Comparison of ENCODE assay signal across 10 mouse cellular contexts in genomic region chr12:108215090-108215489, GRCm38 (mm10). TPM values are rescaled to one million over a fixed set of nuclear protein-coding genes. Genes with fewer than 3 reads are reported as not detected.
DNase-seq lines count a peak whose midpoint lies in the region; ATAC-seq lines count a peak whose summit lies in the region.
"Had no signal": no experiment of that assay in that cellular context is flagged by ENCODE, and none has a peak within 500 bp of the region (broad histone marks: within the 10 kb centered on the region; RNA-seq: fewer than 3 reads in every experiment).

No protein-coding gene starts in this region.

- no peaks in the 10 kb centered on the region for H3K9me3 ChIP-seq in hindbrain, embryonic 10.5 days
- no peaks in the 10 kb centered on the region for H3K9me3 ChIP-seq in hindbrain, embryonic 11.5 days (ENCODE audit: control insufficient read depth, low read length)
- H3K9me3 ChIP-seq in hindbrain, embryonic 14.5 days (ENCODE audit: control insufficient read depth, low read length): no peaks in the 10 kb centered on the region
- H3K9me3 ChIP-seq: neural tube, embryonic 12.5 days had no signal

- no peak for ATAC-seq in cerebellum, adult (ENCODE audit: insufficient number of reproducible peaks, low FRiP score, low TSS enrichment)
- ATAC-seq in hindbrain, embryonic 11.5 days (ENCODE audit: low FRiP score): no peak
- no peak for ATAC-seq in hindbrain, embryonic 14.5 days (ENCODE audit: low FRiP score)
- ATAC-seq: liver, postnatal 0 days had no signal

- peak; percentile 29 for DNase-seq in cerebellum, adult 11-12 months
- no peak for DNase-seq in hindbrain, embryonic 10.5 days (ENCODE audit: low spot score)
- DNase-seq in hindbrain, embryonic 11.5 days (ENCODE audit: low spot score): no peak
- DNase-seq in cerebellum, adult 8-10 months: peak; percentile 19
- no peak for DNase-seq in hindbrain, embryonic 14.5 days (ENCODE audit: low spot score)
- DNase-seq in thymus, postnatal 14 days: no peak
- no peak for DNase-seq in right cerebral cortex, adult 18-20 months
- DNase-seq: liver, postnatal 0 days had no signal

- H3K4me3 ChIP-seq in hindbrain, embryonic 10.5 days: no peak overlapping the region
- H3K4me3 ChIP-seq in hindbrain, embryonic 11.5 days (ENCODE audit: low read depth, low read length): no peak overlapping the region
- H3K4me3 ChIP-seq in hindbrain, embryonic 14.5 days (replicated peaks; ENCODE audit: low read length): no peak overlapping the region
- H3K4me3 ChIP-seq: neural tube, embryonic 12.5 days had no signal

- H3K36me3 ChIP-seq in hindbrain, embryonic 10.5 days: peaks cover 20% of the 10 kb centered on the region
- no peaks in the 10 kb centered on the region for H3K36me3 ChIP-seq in hindbrain, embryonic 11.5 days (ENCODE audit: control insufficient read depth, insufficient read depth, low read length)
- H3K36me3 ChIP-seq in hindbrain, embryonic 14.5 days (replicated peaks; ENCODE audit: control insufficient read depth, insufficient read depth): no peaks in the 10 kb centered on the region

- no peaks in the 10 kb centered on the region for H3K27me3 ChIP-seq in hindbrain, embryonic 10.5 days (ENCODE audit: insufficient read depth, poor library complexity, severe bottlenecking)
- H3K27me3 ChIP-seq in hindbrain, embryonic 11.5 days (ENCODE audit: control insufficient read depth, insufficient read depth, low read length): no peaks in the 10 kb centered on the region
- no peaks in the 10 kb centered on the region for H3K27me3 ChIP-seq in hindbrain, embryonic 14.5 days (ENCODE audit: control insufficient read depth, insufficient read depth, low read length)
- H3K27me3 ChIP-seq: neural tube, embryonic 12.5 days had no signal

- H3K27ac ChIP-seq in hindbrain, embryonic 10.5 days: peak overlapping the region; percentile 72
- no peak overlapping the region for H3K27ac ChIP-seq in hindbrain, embryonic 11.5 days (ENCODE audit: low read depth, low read length)
- H3K27ac ChIP-seq in hindbrain, embryonic 14.5 days: 0 out of 2 replicates have a peak overlapping the region, but pooled peaks have one; percentile 5
- H3K27ac ChIP-seq: neural tube, embryonic 12.5 days had no signal

- WGBS in hindbrain, embryonic 10.5 days: 54% methylated on average over 8 of the region's 8 CpGs
- 66% methylated on average over 8 of the region's 8 CpGs for WGBS in hindbrain, embryonic 11.5 days
- WGBS in hindbrain, embryonic 14.5 days: 57% methylated on average over 8 of the region's 8 CpGs

- peaks cover 92% of the 10 kb centered on the region for H3K4me1 ChIP-seq in hindbrain, embryonic 10.5 days (replicated peaks)
- peaks cover 30% of the 10 kb centered on the region for H3K4me1 ChIP-seq in hindbrain, embryonic 11.5 days (replicated peaks; ENCODE audit: control insufficient read depth, insufficient read depth, low read length)
- H3K4me1 ChIP-seq in hindbrain, embryonic 14.5 days (replicated peaks; ENCODE audit: control insufficient read depth, insufficient read depth, low read length): peaks cover 65% of the 10 kb centered on the region

- H3K9ac ChIP-seq in hindbrain, embryonic 11.5 days (ENCODE audit: low read depth, low read length): no peak overlapping the region
- no peak overlapping the region for H3K9ac ChIP-seq in hindbrain, embryonic 14.5 days
- H3K9ac ChIP-seq: liver, postnatal 0 days; neural tube, embryonic 12.5 days had no signal

- no peak overlapping the region for H3K4me2 ChIP-seq in hindbrain, embryonic 11.5 days (replicated peaks; ENCODE audit: low read depth, low read length)
- H3K4me2 ChIP-seq in hindbrain, embryonic 14.5 days (replicated peaks): no peak overlapping the region
- H3K4me2 ChIP-seq: neural tube, embryonic 12.5 days had no signal

RNA-seq across cellular contexts. Expression of gene Ccnk, which starts 35.7 kb away (rescaled TPM):
- polyA plus RNA-seq in hindbrain, embryonic 10.5 days (2016; fragmentation: Nextera tagmentation; extraction: Ambion mirVana): 2.9 and 3.3 TPM in 2 replicates
- polyA plus RNA-seq in hindbrain, embryonic 11.5 days (2014; fragmentation: Nextera tagmentation; extraction: Ambion mirVana): 8.6 and 10.6 TPM in 2 replicates
- 4.4 and 5.6 TPM in 2 replicates for polyA plus RNA-seq in hindbrain, embryonic 14.5 days (2014; fragmentation: Nextera tagmentation; extraction: Ambion mirVana)

RNA-seq across cellular contexts. Expression of gene Setd3, which starts 36.0 kb away (rescaled TPM):
- 76.9 and 82.1 TPM in 2 replicates for polyA plus RNA-seq in hindbrain, embryonic 10.5 days (2016; fragmentation: Nextera tagmentation; extraction: Ambion mirVana)
- polyA plus RNA-seq in hindbrain, embryonic 11.5 days (2014; fragmentation: Nextera tagmentation; extraction: Ambion mirVana): 90.7 and 92.1 TPM in 2 replicates
- 86.7 and 89.8 TPM in 2 replicates for polyA plus RNA-seq in hindbrain, embryonic 14.5 days (2014; fragmentation: Nextera tagmentation; extraction: Ambion mirVana)

Comparison
In these comparisons a context has a peak if more than half of its experiments do, and no peak if none do; other contexts are left out.
1. DNase-seq: peak in cerebellum, adult 11-12 months (single experiment) and cerebellum, adult 8-10 months (single experiment); none in hindbrain, embryonic 10.5 days (single experiment), hindbrain, embryonic 11.5 days (single experiment), hindbrain, embryonic 14.5 days (single experiment), thymus, postnatal 14 days (single experiment) and right cerebral cortex, adult 18-20 months (single experiment).